Mouse (Mus musculus) bone marrow macrophage, adult 2 months (primary cell): ENCODE data around the gene Fto. TPM values are rescaled to one million over a fixed set of nuclear protein-coding genes. Genes with fewer than 3 reads are reported as not detected.

Source experiments
- H3K27ac ChIP-seq: 2 replicates; pipeline ENCODE4 v1.5.1; 2012; ENCODE audit warnings: low read depth, low read length; ENCODE audit not compliant: insufficient read depth
- H3K4me1 ChIP-seq: 2 replicates; pipeline ENCODE4 v1.6.1; 2012; ENCODE audit warnings: low read length; ENCODE audit not compliant: control insufficient read depth, insufficient read depth
- H3K4me3 ChIP-seq: 2 replicates; pipeline ENCODE4 v1.5.1; 2012; ENCODE audit warnings: mild to moderate bottlenecking, low read length, moderate library complexity; ENCODE audit not compliant: insufficient read depth
- CTCF ChIP-seq: IDR thresholded peaks from 2 replicates; pipeline ENCODE4 v1.5.1; 2012; ENCODE audit warnings: low read depth, mild to moderate bottlenecking, low read length, moderate library complexity
- POLR2A ChIP-seq: IDR thresholded peaks from 2 replicates; pipeline ENCODE4 v1.6.1; 2012; ENCODE audit warnings: mild to moderate bottlenecking, low read depth, low read length, borderline replicate concordance
- polyA plus RNA-seq: library from polyadenylated mRNA; stranded (reverse); fragments of >200 nt; gene quantifications from 2 replicates; pipeline ENCODE4 v1.2.4, GENCODE M21; 2012; ENCODE audit not compliant: missing spikeins, insufficient read depth, insufficient read length

Fto gene
- polyA plus RNA-seq, 1 experiment: 26.4 TPM

DNA sequence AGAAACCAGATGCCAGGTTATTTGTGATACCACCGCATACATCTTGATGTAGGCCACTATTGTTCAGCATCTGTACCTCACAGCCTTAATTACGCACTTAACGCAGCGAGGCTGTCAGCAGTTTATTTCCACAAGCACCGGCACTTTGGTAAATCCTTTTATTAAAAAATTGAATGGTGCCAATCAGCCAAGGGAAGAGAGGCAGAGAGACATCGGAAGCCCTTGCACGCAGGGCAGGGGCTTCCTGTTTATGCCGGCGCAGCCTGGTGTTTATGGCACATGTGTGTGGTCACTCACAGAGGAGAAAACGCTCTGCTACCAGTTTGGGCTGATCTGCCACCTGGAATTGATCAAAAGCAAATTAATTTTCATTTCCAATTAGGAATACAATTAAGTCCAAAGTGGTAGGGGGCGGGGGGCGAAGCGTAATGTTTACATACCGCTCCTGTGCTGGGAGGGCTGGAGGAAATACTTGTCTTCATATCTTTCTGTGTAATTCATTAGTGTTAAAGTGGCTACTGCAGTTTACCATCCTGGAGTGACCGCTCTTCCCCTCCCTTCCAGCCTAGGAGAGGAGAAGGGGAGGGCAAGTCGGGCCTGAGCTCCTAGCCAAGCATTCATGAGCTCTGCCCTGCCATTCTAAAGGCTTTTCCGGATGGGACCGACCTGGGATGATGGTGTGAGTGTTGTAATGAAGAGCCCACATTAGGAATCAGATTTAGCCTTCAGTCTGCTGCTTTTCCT, 299.2 kb downstream of the Fto start:
- Histone ChIP-seq H3K27ac (no peak overlapping the region), H3K4me3 (no peak overlapping the region), H3K4me1 (no peaks in the 10 kb centered on the region)
- TF ChIP-seq POLR2A (no peak), CTCF (no peak)

DNA sequence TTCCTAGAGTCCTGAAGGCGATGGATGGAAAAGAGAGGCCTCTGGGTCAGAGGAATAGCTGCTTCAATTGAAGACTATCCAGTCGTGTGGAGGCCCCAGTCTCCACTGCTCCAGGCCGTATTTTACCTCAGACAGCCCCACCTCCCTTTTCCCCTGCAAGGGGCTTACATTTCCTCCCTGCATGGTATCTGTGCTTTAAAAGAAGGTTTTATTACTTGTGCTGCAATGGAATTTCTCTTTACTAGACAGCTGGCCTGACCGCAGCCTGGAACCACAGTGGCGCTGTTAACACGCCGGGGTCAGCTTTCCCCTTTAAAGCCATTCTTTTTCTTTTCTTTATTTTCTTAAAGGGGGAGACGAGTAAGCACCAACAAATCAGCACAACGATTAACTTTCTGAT, 300.3 kb downstream of the Fto start:
- no peak for TF ChIP-seq POLR2A
- TF ChIP-seq CTCF: no peak

DNA sequence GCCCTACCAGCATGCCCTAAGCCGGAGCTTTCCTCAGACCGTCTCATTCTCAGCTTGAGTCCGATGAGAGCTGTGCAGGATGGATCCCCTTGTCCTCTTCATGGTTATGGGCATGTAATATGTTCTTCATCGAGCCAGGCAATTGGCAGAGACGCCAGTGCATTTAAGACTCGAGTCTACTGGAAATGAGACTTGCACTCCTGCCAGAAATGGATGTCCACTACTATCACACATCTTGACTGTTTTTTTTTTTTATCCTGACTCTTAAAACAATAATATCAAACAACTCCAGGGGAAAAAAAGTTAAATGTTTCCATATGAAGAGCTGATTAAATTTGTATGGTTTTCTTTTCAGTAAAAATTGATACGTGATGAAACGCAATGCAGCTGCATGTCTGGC, 301.9 kb downstream of the Fto start:
- TF ChIP-seq CTCF (no peak), POLR2A (no peak)
- H3K27ac ChIP-seq: no peak overlapping the region
- no peaks in the 10 kb centered on the region for H3K4me1 ChIP-seq
- H3K4me3 ChIP-seq: no peak overlapping the region

More for the DNA sequence above, 300.3 kb downstream of the Fto start:
- Histone ChIP-seq H3K27ac (no peak overlapping the region), H3K4me3 (no peak overlapping the region), H3K4me1 (no peaks in the 10 kb centered on the region)

DNA sequence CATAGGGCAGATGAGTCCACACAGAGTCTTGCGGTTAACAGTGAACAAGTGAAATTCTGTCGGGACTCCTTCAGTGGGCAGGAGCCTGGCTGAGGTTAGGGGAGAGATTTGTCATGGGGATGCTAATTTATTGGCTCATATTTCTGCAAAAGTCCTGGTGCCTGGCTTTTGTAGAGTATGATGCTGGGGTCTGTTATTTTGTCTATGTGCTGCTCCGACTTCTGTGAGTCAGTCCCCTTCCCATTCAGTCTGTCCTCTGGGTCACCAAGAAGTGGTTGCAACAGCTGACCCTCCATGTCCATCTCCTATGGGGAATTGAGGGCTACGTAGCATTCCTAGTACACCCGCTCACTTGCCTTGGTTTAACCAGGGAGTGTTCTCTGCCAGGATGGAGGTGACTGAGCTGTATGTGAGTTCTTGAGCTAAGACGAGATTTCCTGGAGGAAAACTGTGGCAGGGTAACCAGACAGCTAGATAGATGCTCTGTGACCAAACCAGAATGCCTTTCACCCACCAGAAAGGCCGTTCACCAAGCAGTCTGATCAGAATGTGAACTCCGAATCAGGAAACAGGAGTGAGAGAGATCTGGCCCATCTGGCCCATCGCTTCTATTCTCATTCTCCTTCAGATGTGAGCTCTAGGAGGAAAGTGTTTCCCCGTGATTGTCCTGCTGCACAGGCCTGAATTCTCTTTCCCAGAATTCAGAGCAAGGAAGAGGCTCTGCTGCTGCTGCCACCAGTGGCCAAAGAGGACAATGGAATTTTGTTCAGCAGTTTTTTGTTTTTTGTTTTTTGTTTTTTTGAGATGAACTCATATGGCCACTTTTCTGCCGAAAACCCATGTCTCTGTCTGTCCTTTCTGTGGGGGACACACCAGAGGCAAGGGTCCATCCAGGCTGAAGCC, 302.7 kb downstream of the Fto start:
- Histone ChIP-seq H3K27ac (no peak overlapping the region), H3K4me3 (no peak overlapping the region), H3K4me1 (no peaks in the 10 kb centered on the region)
- no peak for TF ChIP-seq CTCF

DNA sequence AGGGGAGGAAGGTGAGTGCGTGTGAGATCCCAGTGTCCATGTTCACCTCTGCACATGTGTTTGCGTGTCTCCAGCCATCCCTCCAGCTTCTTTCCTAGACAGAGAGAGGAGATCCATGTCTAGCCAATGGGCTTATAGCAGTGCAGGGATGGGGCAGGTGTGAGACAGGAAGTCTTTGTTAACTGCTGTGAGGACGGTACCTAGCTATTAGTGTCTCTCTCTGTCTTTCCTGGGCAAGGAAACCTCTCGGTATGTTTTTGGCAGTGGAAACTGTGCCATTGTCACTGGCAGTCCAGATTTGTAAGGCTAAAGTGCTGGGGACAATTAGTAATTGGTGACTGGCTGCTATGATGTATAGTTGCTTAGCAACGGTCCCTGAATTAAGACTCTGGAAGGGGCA, 304.4 kb downstream of the Fto start:
- TF ChIP-seq POLR2A: no peak
- TF ChIP-seq CTCF: no peak
- Histone ChIP-seq H3K27ac (no peak overlapping the region), H3K4me1 (no peaks in the 10 kb centered on the region), H3K4me3 (no peak overlapping the region)

DNA sequence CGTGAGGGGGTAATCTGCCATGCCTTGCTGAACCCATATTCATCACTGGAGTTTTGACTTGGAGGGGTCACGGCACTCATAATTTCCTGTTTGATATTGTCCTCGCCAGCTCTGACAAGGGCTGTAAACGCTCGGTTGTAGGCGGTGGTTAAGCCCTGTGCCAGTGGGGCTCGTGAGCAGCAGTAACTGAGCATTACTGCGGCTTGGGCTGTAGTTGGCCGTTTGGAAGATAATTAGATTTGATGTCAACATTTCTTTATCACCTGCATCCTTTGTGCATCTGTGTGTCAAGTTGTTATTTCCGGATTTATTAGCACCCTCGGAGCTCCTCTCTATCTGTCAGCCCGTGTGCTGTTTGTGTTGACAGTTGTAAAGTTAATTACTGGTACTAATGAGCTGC, 309.4 kb downstream of the Fto start:
- no peaks in the 10 kb centered on the region for H3K4me1 ChIP-seq
- TF ChIP-seq CTCF (no peak), POLR2A (no peak)

DNA sequence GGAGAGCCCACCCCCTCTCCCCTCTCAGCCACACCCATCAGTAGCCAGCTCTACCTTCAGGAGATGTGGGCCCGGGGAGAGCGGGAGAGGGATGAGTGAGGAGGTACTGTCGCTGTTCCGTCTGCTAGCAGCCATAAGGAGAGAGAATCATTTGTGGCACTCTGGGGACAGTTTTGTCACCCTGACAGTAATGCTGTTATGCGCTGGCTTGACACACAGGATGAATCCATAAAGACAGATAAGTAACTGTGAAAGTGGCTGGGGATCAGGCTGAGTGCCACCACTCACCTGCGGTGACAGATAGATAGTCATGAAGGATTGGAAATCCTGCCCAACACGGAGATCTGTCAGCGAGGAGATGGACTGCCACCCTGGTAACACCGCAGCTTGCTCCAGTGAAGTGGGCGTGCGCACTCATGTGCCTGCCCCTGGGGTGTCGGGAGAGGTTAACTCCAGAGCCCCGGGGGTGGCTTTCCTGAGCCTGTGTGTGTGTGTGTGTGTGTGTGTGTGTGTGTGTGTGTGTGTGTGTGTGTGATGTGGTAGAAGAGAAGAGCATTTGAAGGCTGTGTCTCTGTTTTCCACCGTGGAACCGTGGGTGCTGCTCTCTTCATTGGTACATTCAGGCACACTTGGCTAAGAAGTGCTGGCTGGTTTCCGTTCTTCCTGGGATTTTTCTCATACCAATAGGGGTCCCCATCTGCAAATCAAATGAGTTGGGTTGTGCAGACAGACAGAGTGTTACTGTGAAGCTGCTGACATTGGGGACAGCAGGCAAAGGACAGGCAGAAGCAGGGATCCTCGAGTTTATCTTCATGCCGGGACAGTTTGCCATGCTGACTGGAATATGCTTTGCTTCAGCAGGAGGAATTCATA, 312.6 kb downstream of the Fto start:
- H3K4me1 ChIP-seq: no peaks in the 10 kb centered on the region

More for the DNA sequence above, 309.4 kb downstream of the Fto start:
- no peak overlapping the region for H3K27ac ChIP-seq
- no peak overlapping the region for H3K4me3 ChIP-seq

DNA sequence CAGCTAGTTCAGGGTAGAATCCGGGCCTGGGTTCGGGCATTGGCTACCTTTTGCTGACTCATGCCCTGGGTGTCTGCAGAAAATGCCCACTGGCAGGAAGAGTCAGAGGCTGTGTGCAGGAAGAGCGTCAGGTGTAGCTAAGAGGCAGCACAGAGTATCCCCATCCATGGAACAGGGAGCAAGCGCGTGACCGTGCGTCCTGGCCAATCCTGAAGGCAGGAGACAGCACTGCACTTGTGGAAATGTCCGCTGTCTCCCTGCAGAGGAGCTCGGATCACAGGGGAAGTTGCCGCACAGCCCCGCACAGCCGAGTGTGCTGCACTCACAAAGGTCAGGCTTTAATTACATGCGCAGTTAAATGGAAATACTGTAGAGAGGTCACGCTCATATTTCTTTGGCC, 316.3 kb downstream of the Fto start:
- Histone ChIP-seq H3K4me1 (no peaks in the 10 kb centered on the region), H3K4me3 (no peak overlapping the region), H3K27ac (no peak overlapping the region)
- TF ChIP-seq POLR2A (no peak), CTCF (no peak)

More for the DNA sequence above, 312.6 kb downstream of the Fto start:
- Histone ChIP-seq H3K4me3 (no peak overlapping the region), H3K27ac (no peak overlapping the region)
- no peak for TF ChIP-seq CTCF

DNA sequence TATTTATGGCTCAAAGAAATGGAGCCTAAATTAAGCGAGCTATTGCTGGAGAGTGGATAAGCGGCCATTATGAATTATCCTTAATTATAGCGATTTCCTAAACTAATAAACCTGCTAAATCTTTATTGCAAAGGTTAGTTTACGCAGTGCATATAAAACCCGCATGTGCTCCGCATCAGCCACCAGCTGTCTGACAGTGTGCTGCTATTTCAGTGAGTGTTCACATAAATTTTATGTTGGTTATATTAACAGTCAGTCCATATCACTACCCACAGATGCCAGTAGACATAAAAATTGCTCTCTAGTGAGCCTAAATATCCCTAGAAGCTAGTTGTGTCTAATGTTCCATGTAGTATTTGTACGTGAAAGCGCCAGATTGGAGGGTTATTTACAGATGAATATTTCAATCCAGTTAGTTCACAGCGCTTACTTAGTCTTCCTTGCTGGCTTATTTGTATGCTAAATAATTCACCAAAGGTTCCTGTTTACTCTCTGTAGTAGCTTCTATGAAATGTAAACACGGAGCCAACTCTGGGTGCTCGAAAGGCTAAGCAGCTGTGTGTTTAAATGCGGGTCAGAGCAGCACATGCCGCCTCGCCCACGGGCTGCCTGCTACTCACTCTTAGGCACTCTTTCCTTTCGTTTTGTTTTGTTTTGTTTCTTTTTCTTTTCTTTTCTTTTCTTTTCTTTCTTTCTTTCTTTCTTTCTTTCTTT, 317.2 kb downstream of the Fto start:
- Histone ChIP-seq H3K4me3 (no peak overlapping the region), H3K4me1 (no peaks in the 10 kb centered on the region), H3K27ac (no peak overlapping the region)
- TF ChIP-seq CTCF: no peak
